Mouse (Mus musculus): Measurements from ENCODE around the gene Dip2c. TPM values are rescaled to one million over a fixed set of nuclear protein-coding genes. Genes with fewer than 3 reads are reported as not detected.
A peak's percentile ranks its signal among the peaks of the same experiment; 100 is the strongest.

Gene Dip2c
- polyA plus RNA-seq, 1 experiment from 2014 or later = 4.4 TPM

DNA sequence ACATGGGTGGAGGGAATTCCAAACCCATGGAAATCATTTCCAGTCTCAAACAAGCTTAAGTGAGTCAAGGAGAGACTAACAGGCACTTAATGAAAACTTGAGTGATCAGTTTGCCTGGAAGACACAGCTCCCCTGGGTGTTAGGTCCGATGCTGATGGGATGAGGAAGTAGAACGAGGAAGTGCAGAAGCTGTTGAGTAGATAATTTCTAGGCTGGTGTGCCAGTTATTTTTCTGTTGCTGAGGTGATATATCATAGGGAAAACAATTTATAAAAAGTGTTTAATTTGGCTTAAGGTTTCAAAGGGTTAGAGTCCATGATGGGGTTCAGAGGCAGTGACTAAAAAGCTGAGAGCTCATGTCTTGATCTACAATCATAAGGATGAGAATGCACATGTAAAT, 111.7 kb downstream of the Dip2c start:
- ATAC-seq (replicated peaks; ENCODE audit: insufficient number of reproducible peaks, low FRiP score, low TSS enrichment) = no peak
- Histone ChIP-seq H3K9me3 (replicated peaks; ENCODE audit: control insufficient read depth, low read length) (no peaks in the 10 kb centered on the region), H3K36me3 (ENCODE audit: control insufficient read depth, insufficient read depth, low read length) (no peaks in the 10 kb centered on the region), H3K4me2 (peak overlapping the region; percentile 55; the same call in 1 of the 2 replicates), H3K9ac (ENCODE audit: low read depth, low read length) (no peak overlapping the region), H3K4me3 (ENCODE audit: low read depth, low read length) (no peak overlapping the region), H3K27ac (ENCODE audit: low read depth, low read length) (no peak overlapping the region), H3K4me1 (ENCODE audit: control insufficient read depth, insufficient read depth, low read length) (no peaks in the 10 kb centered on the region), H3K27me3 (ENCODE audit: control insufficient read depth, insufficient read depth, low read length) (no peaks in the 10 kb centered on the region)
- WGBS (ENCODE audit: insufficient replicate concordance) = 76% methylated on average over 2 of the region's 2 CpGs

DNA sequence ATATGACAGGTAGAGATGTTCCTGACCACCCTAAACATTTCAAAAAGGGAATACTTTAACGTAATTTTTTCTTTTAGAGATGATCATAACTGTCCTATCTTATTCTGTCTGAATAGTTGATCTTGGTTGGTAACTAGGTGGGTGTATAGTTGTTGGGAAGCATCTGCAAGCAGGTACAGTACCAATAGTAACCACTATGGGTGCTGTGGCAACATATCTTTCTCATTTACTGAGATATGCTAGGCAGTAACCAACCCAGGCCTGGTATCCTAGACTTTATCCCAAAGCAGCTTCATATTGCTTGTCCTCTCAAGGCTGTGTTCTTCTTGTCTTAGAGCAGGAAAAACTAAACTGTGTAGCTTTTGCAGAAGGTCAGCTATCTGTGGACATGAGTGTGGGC, 113.0 kb downstream of the Dip2c start:
- Histone ChIP-seq H3K4me1 (ENCODE audit: control insufficient read depth, insufficient read depth, low read length) (no peaks in the 10 kb centered on the region), H3K4me3 (ENCODE audit: low read depth, low read length) (no peak overlapping the region), H3K27me3 (ENCODE audit: control insufficient read depth, insufficient read depth, low read length) (no peaks in the 10 kb centered on the region), H3K9me3 (replicated peaks; ENCODE audit: control insufficient read depth, low read length) (no peaks in the 10 kb centered on the region), H3K36me3 (ENCODE audit: control insufficient read depth, insufficient read depth, low read length) (no peaks in the 10 kb centered on the region), H3K4me2 (no peak overlapping the region), H3K9ac (ENCODE audit: low read depth, low read length) (no peak overlapping the region), H3K27ac (ENCODE audit: low read depth, low read length) (no peak overlapping the region)
- WGBS (ENCODE audit: insufficient replicate concordance) = 81% methylated on average over 1 of the region's 1 CpGs
- ATAC-seq (replicated peaks; ENCODE audit: insufficient number of reproducible peaks, low FRiP score, low TSS enrichment) = no peak

GRCm38 (mm10) chr13:9390204-9390804, 114.0 kb downstream of the Dip2c start:
- Histone ChIP-seq H3K4me1 (ENCODE audit: control insufficient read depth, insufficient read depth, low read length) (no peaks in the 10 kb centered on the region), H3K4me3 (ENCODE audit: low read depth, low read length) (no peak overlapping the region), H3K27me3 (ENCODE audit: control insufficient read depth, insufficient read depth, low read length) (no peaks in the 10 kb centered on the region), H3K36me3 (ENCODE audit: control insufficient read depth, insufficient read depth, low read length) (no peaks in the 10 kb centered on the region), H3K27ac (ENCODE audit: low read depth, low read length) (no peak overlapping the region), H3K4me2 (no peak overlapping the region), H3K9ac (ENCODE audit: low read depth, low read length) (no peak overlapping the region), H3K9me3 (replicated peaks; ENCODE audit: control insufficient read depth, low read length) (no peaks in the 10 kb centered on the region)
- ATAC-seq (replicated peaks; ENCODE audit: insufficient number of reproducible peaks, low FRiP score, low TSS enrichment) = no peak
- WGBS (ENCODE audit: insufficient replicate concordance) = 63% methylated on average over 5 of the region's 5 CpGs

- H3K4me1 ChIP-seq (ENCODE audit: control insufficient read depth, insufficient read depth, low read length) = no peaks in the 10 kb centered on the region
- 84% methylated on average over 3 of the region's 3 CpGs for WGBS (ENCODE audit: insufficient replicate concordance)
- no peaks in the 10 kb centered on the region for H3K9me3 ChIP-seq (replicated peaks; ENCODE audit: control insufficient read depth, low read length)
- H3K27me3 ChIP-seq (ENCODE audit: control insufficient read depth, insufficient read depth, low read length) = no peaks in the 10 kb centered on the region
- H3K4me3 ChIP-seq (ENCODE audit: low read depth, low read length) = no peak overlapping the region
- H3K36me3 ChIP-seq (ENCODE audit: control insufficient read depth, insufficient read depth, low read length) = no peaks in the 10 kb centered on the region
- no peak overlapping the region for H3K27ac ChIP-seq (ENCODE audit: low read depth, low read length)
- H3K4me2 ChIP-seq = no peak overlapping the region
- ATAC-seq (replicated peaks; ENCODE audit: insufficient number of reproducible peaks, low FRiP score, low TSS enrichment) = no peak
- no peak overlapping the region for H3K9ac ChIP-seq (ENCODE audit: low read depth, low read length)
Observed at GRCm38 (mm10) chr13:9393470-9393869, 117.1 kb downstream of the Dip2c start.

- WGBS (ENCODE audit: insufficient replicate concordance) = 58% methylated on average over 1 of the region's 1 CpGs
- Histone ChIP-seq H3K4me1 (ENCODE audit: control insufficient read depth, insufficient read depth, low read length) (no peaks in the 10 kb centered on the region), H3K27me3 (ENCODE audit: control insufficient read depth, insufficient read depth, low read length) (no peaks in the 10 kb centered on the region), H3K9ac (ENCODE audit: low read depth, low read length) (no peak overlapping the region), H3K36me3 (ENCODE audit: control insufficient read depth, insufficient read depth, low read length) (no peaks in the 10 kb centered on the region), H3K27ac (ENCODE audit: low read depth, low read length) (no peak overlapping the region), H3K9me3 (replicated peaks; ENCODE audit: control insufficient read depth, low read length) (no peaks in the 10 kb centered on the region), H3K4me3 (ENCODE audit: low read depth, low read length) (no peak overlapping the region), H3K4me2 (no peak overlapping the region)
- ATAC-seq (replicated peaks; ENCODE audit: insufficient number of reproducible peaks, low FRiP score, low TSS enrichment) = no peak
Observed at GRCm38 (mm10) chr13:9395286-9395685, 119.0 kb downstream of the Dip2c start.

DNA sequence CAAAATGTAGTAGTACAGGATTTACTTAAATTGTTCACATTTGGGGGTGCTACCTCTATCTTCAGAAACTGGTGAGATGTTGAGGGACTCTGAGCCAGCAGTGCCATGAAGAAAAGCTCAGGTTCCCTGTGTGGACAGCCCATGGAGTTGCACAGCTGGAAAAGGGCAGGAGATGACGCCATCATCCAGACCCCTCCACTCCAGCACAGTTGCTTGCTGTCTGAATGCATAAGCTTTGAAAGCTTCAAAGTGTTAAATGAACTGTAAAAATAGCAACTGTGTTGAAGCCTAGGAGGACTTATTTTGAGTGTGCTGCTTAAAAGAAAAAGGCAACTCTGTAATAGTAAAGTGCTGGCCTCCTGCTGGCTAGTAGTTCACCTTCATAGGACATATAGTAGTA, 122.5 kb downstream of the Dip2c start:
- Histone ChIP-seq H3K27ac (ENCODE audit: low read depth, low read length) (no peak overlapping the region), H3K9me3 (replicated peaks; ENCODE audit: control insufficient read depth, low read length) (no peaks in the 10 kb centered on the region), H3K4me3 (ENCODE audit: low read depth, low read length) (no peak overlapping the region), H3K27me3 (ENCODE audit: control insufficient read depth, insufficient read depth, low read length) (no peaks in the 10 kb centered on the region), H3K4me2 (no peak overlapping the region), H3K36me3 (ENCODE audit: control insufficient read depth, insufficient read depth, low read length) (no peaks in the 10 kb centered on the region), H3K9ac (ENCODE audit: low read depth, low read length) (no peak overlapping the region), H3K4me1 (ENCODE audit: control insufficient read depth, insufficient read depth, low read length) (no peaks in the 10 kb centered on the region)
- WGBS (ENCODE audit: insufficient replicate concordance) = 48% methylated on average over 1 of the region's 1 CpGs
- ATAC-seq (replicated peaks; ENCODE audit: insufficient number of reproducible peaks, low FRiP score, low TSS enrichment) = no peak

GRCm38 (mm10) chr13:9405399-9405798, 129.1 kb downstream of the Dip2c start:
- H3K9me3 ChIP-seq (replicated peaks; ENCODE audit: control insufficient read depth, low read length) = no peaks in the 10 kb centered on the region
- no peak overlapping the region for H3K9ac ChIP-seq (ENCODE audit: low read depth, low read length)
- no peaks in the 10 kb centered on the region for H3K4me1 ChIP-seq (ENCODE audit: control insufficient read depth, insufficient read depth, low read length)
- H3K27ac ChIP-seq (ENCODE audit: low read depth, low read length) = no peak overlapping the region
- H3K4me3 ChIP-seq (ENCODE audit: low read depth, low read length) = no peak overlapping the region
- H3K4me2 ChIP-seq = no peak overlapping the region
- 80% methylated on average over 1 of the region's 1 CpGs for WGBS (ENCODE audit: insufficient replicate concordance)
- no peaks in the 10 kb centered on the region for H3K27me3 ChIP-seq (ENCODE audit: control insufficient read depth, insufficient read depth, low read length)
- no peak for ATAC-seq (replicated peaks; ENCODE audit: insufficient number of reproducible peaks, low FRiP score, low TSS enrichment)
- H3K36me3 ChIP-seq (ENCODE audit: control insufficient read depth, insufficient read depth, low read length) = no peaks in the 10 kb centered on the region

GRCm38 (mm10) chr13:9408983-9409382, 132.7 kb downstream of the Dip2c start:
- Histone ChIP-seq H3K4me2 (no peak overlapping the region), H3K9ac (ENCODE audit: low read depth, low read length) (no peak overlapping the region), H3K27ac (ENCODE audit: low read depth, low read length) (no peak overlapping the region), H3K9me3 (replicated peaks; ENCODE audit: control insufficient read depth, low read length) (no peaks in the 10 kb centered on the region), H3K36me3 (ENCODE audit: control insufficient read depth, insufficient read depth, low read length) (no peaks in the 10 kb centered on the region), H3K27me3 (ENCODE audit: control insufficient read depth, insufficient read depth, low read length) (no peaks in the 10 kb centered on the region), H3K4me1 (ENCODE audit: control insufficient read depth, insufficient read depth, low read length) (no peaks in the 10 kb centered on the region), H3K4me3 (ENCODE audit: low read depth, low read length) (no peak overlapping the region)
- no peak for ATAC-seq (replicated peaks; ENCODE audit: insufficient number of reproducible peaks, low FRiP score, low TSS enrichment)
- 87% methylated on average over 4 of the region's 4 CpGs for WGBS (ENCODE audit: insufficient replicate concordance)

- 91% methylated on average over 3 of the region's 3 CpGs for WGBS (ENCODE audit: insufficient replicate concordance)
- Histone ChIP-seq H3K27ac (ENCODE audit: low read depth, low read length) (no peak overlapping the region), H3K4me2 (no peak overlapping the region), H3K9ac (ENCODE audit: low read depth, low read length) (no peak overlapping the region), H3K36me3 (ENCODE audit: control insufficient read depth, insufficient read depth, low read length) (no peaks in the 10 kb centered on the region), H3K27me3 (ENCODE audit: control insufficient read depth, insufficient read depth, low read length) (no peaks in the 10 kb centered on the region), H3K4me1 (ENCODE audit: control insufficient read depth, insufficient read depth, low read length) (peaks cover 6% of the 10 kb centered on the region), H3K4me3 (ENCODE audit: low read depth, low read length) (no peak overlapping the region), H3K9me3 (replicated peaks; ENCODE audit: control insufficient read depth, low read length) (no peaks in the 10 kb centered on the region)
- no peak for ATAC-seq (replicated peaks; ENCODE audit: insufficient number of reproducible peaks, low FRiP score, low TSS enrichment)
Observed at GRCm38 (mm10) chr13:9418441-9418840, 142.1 kb downstream of the Dip2c start.

Measured in heart, embryonic 11.5 days (tissue).